Mouse (Mus musculus) lung, adult 2 months (tissue): ENCODE results near the gene Eya2.

Source experiments
- CTCF ChIP-seq: fragments of 200-500 bp; IDR thresholded peaks from 2 replicates; pipeline ENCODE4 v1.5.1; 2011; ENCODE audit warnings: mild to moderate bottlenecking, low read length, control low read depth; ENCODE audit not compliant: insufficient read depth
- POLR2A ChIP-seq: fragments of 200-500 bp; IDR thresholded peaks from 2 replicates; pipeline ENCODE4 v1.6.1; 2011; ENCODE audit warnings: low read depth, mild to moderate bottlenecking, control low read depth, low read length, borderline replicate concordance; ENCODE audit errors: extremely low read depth

- TF ChIP-seq POLR2A: no peak
- no peak for TF ChIP-seq CTCF
Observed at GRCm38 (mm10) chr2:165694767-165695166, 99.9 kb downstream of the Eya2 start.
